Mouse (Mus musculus): ENCODE measurements around the gene Armh4. TPM values are rescaled to one million over a fixed set of nuclear protein-coding genes. Genes with fewer than 3 reads are reported as not detected.

Armh4 gene
- polyA plus RNA-seq, 1 experiment from 2014 or later, result 29.4 TPM

DNA sequence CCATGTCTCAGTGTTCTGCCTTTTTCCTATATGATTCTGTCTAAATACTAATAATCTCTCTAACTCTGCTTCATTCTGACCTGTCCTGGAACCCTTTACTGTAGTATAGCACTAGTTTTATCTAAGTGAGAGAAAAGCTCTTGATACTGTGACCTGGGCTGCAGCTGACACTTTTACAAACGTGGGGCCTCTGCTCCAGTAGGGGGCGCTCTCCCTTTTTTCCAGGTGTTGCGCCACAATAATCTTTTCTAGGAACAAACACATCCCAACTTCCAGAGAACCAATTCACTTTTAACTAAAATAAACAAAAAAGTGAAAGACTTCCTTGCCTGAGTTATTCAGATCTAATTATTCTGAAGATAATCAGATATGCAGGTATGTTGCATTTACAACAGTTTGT lies 72.2 kb downstream of the Armh4 start:
- Histone ChIP-seq H3K9me3 (ENCODE audit: control insufficient read depth, low read length) (no peaks in the 10 kb centered on the region), H3K9ac (ENCODE audit: low read depth, low read length) (no peak overlapping the region), H3K4me3 (ENCODE audit: low read depth, low read length) (no peak overlapping the region), H3K36me3 (ENCODE audit: control insufficient read depth, insufficient read depth, low read length) (no peaks in the 10 kb centered on the region), H3K27me3 (replicated peaks; ENCODE audit: control insufficient read depth, insufficient read depth, low read length) (no peaks in the 10 kb centered on the region), H3K4me1 (ENCODE audit: control insufficient read depth, insufficient read depth, low read length) (no peaks in the 10 kb centered on the region), H3K27ac (replicated peaks; ENCODE audit: low read depth, low read length) (no peak overlapping the region), H3K4me2 (ENCODE audit: low read depth, low read length) (no peak overlapping the region)
- DNase-seq (ENCODE audit: low spot score), result no peak
- ATAC-seq (ENCODE audit: low read depth), result no peak
- 38% methylated on average over 3 of the region's 3 CpGs for WGBS

DNA sequence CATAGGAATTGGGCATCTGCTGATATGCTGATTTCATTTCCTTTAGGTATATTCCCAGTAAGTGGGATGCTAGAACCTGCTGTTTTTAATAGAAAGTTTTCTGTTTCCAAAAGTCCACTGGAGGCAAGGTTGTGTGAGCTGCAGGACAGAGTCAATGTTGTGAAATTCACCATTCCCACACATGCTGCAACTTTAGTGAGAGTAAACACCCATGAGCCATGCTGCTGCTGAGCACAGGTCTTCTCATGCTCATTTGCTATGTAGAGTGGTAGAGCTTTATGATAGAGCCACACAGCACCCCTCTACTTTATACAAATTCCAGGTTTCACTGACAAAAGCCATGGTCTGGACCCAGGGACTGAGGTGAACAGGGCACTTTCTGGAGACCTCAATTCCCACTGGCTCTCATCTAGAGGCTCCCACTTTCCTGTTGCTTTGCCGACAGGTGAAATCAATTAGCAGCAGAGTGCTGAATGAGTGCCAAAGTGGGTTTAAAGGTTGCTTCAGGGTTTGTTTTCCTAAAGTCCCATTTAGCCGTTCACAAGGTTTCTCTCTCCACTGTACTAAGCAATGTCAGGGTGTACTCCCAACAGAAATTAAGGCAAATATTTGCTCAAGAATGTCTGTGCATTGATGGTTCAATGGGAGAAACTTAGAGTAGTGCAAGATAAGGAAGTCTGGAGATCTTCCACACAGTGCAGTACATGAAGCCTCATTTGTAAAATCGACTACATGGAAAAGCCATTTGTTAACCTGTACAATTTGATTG lies 79.6 kb downstream of the Armh4 start:
- H3K4me3 ChIP-seq (ENCODE audit: low read depth, low read length), result no peak overlapping the region
- no peak overlapping the region for H3K9ac ChIP-seq (ENCODE audit: low read depth, low read length)
- H3K4me2 ChIP-seq (ENCODE audit: low read depth, low read length), result no peak overlapping the region
- no peak for ATAC-seq (ENCODE audit: low read depth)
- no peak overlapping the region for H3K27ac ChIP-seq (replicated peaks; ENCODE audit: low read depth, low read length)
- DNase-seq (ENCODE audit: low spot score), result peak; percentile 8
- H3K36me3 ChIP-seq (ENCODE audit: control insufficient read depth, insufficient read depth, low read length), result no peaks in the 10 kb centered on the region
- no peaks in the 10 kb centered on the region for H3K27me3 ChIP-seq (replicated peaks; ENCODE audit: control insufficient read depth, insufficient read depth, low read length)
- 34% methylated on average over 3 of the region's 3 CpGs for WGBS
- H3K4me1 ChIP-seq (ENCODE audit: control insufficient read depth, insufficient read depth, low read length), result no peaks in the 10 kb centered on the region
- no peaks in the 10 kb centered on the region for H3K9me3 ChIP-seq (ENCODE audit: control insufficient read depth, low read length)

DNA sequence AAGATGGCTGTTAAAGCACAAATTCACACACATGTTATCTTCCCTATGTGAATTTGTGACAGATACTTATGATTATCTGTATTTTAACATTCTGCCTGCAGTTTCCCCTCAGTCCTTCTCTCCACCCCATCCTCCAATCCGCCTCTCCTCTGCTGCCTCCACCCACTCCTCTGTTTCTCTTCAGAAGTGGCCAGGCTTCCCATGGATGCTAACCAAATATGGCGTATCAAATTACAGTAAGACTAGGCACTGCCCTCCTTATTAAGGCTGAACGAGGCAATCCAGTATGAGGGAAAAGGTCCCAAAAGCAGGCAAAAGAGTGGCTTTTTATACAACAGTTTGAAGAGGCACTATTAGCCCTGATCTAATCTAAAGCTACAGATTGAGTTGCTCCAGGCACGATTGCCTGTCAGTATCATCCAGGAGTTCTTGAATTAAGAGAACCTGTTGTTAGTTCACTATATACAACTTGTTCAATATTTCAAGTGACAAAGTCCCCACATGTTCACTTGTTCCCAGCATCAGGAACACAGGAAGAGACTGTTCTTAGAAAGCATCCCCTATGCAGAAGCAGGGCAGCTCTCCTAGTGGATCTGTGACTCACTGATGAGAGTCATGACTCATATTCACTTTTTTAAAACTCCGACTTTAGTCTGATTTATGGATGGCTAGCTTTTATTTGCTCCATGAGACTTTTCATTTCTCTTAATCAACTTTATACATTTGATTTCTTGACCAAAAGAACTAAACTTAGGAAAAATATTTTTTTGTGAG lies 103.5 kb downstream of the Armh4 start:
- H3K4me2 ChIP-seq (ENCODE audit: low read depth, low read length), result no peak overlapping the region
- H3K9ac ChIP-seq (ENCODE audit: low read depth, low read length), result no peak overlapping the region
- no peak for ATAC-seq (ENCODE audit: low read depth)
- H3K27ac ChIP-seq (replicated peaks; ENCODE audit: low read depth, low read length), result no peak overlapping the region
- H3K27me3 ChIP-seq (replicated peaks; ENCODE audit: control insufficient read depth, insufficient read depth, low read length), result no peaks in the 10 kb centered on the region
- peak; percentile 59 for DNase-seq (ENCODE audit: low spot score)
- no peaks in the 10 kb centered on the region for H3K4me1 ChIP-seq (ENCODE audit: control insufficient read depth, insufficient read depth, low read length)
- H3K36me3 ChIP-seq (ENCODE audit: control insufficient read depth, insufficient read depth, low read length), result no peaks in the 10 kb centered on the region
- no peak overlapping the region for H3K4me3 ChIP-seq (ENCODE audit: low read depth, low read length)
- no peaks in the 10 kb centered on the region for H3K9me3 ChIP-seq (ENCODE audit: control insufficient read depth, low read length)
- WGBS, result 42% methylated on average over 5 of the region's 5 CpGs

DNA sequence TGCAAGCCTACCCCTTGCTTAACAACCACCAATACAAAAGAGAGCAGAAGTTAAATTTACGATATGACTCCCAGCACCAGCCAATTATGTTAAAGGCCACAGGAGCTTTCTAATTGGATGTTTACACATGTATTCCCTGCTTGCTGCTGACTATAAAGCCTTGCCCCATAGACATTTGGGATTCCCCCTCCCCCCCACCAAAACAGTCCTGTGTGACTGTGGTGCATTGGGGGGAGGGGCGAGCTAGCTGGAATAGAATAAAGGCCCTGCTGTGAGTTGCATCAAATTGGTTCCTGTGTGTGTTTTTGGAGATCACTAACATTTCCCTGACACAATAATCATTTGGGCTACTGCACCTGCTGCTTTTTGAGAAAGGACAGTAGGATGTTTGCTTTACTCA lies 106.6 kb downstream of the Armh4 start:
- Histone ChIP-seq H3K4me2 (ENCODE audit: low read depth, low read length) (no peak overlapping the region), H3K9ac (ENCODE audit: low read depth, low read length) (no peak overlapping the region), H3K27ac (replicated peaks; ENCODE audit: low read depth, low read length) (no peak overlapping the region), H3K4me3 (ENCODE audit: low read depth, low read length) (no peak overlapping the region), H3K27me3 (replicated peaks; ENCODE audit: control insufficient read depth, insufficient read depth, low read length) (no peaks in the 10 kb centered on the region), H3K36me3 (ENCODE audit: control insufficient read depth, insufficient read depth, low read length) (no peaks in the 10 kb centered on the region), H3K9me3 (ENCODE audit: control insufficient read depth, low read length) (no peaks in the 10 kb centered on the region), H3K4me1 (ENCODE audit: control insufficient read depth, insufficient read depth, low read length) (no peaks in the 10 kb centered on the region)
- no peak for ATAC-seq (ENCODE audit: low read depth)
- WGBS, result 54% methylated on average over 2 of the region's 2 CpGs
- DNase-seq (ENCODE audit: low spot score), result no peak

DNA sequence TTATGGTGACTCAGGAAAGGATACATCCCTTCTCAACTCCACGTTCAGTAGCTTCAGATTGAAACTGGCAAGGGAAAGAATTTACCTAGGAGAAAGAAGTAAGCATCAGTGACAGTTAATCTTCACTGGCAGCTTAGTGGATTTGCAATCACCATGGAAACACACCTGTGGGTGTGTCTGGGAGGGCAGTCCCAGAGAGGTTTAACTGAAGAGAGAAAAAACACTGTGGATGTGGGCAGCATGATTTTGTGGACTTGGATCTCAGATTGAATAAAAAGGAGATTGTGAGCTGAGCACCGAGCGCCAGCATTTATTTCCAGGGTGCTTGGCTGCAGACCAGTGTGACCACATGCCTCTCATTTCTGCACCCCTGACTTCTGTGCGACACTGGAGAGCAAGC lies 122.7 kb downstream of the Armh4 start:
- ATAC-seq (ENCODE audit: low read depth) (peak; percentile 53; the same call in 1 of the 2 replicates), DNase-seq (ENCODE audit: low spot score) (peak; percentile 41)
- no peak overlapping the region for H3K4me2 ChIP-seq (ENCODE audit: low read depth, low read length)
- no peaks in the 10 kb centered on the region for H3K36me3 ChIP-seq (ENCODE audit: control insufficient read depth, insufficient read depth, low read length)
- no peak overlapping the region for H3K9ac ChIP-seq (ENCODE audit: low read depth, low read length)
- 40% methylated on average over 4 of the region's 4 CpGs for WGBS
- H3K9me3 ChIP-seq (ENCODE audit: control insufficient read depth, low read length), result no peaks in the 10 kb centered on the region
- H3K27ac ChIP-seq (replicated peaks; ENCODE audit: low read depth, low read length), result no peak overlapping the region
- no peaks in the 10 kb centered on the region for H3K4me1 ChIP-seq (ENCODE audit: control insufficient read depth, insufficient read depth, low read length)
- no peaks in the 10 kb centered on the region for H3K27me3 ChIP-seq (replicated peaks; ENCODE audit: control insufficient read depth, insufficient read depth, low read length)
- H3K4me3 ChIP-seq (ENCODE audit: low read depth, low read length), result no peak overlapping the region

DNA sequence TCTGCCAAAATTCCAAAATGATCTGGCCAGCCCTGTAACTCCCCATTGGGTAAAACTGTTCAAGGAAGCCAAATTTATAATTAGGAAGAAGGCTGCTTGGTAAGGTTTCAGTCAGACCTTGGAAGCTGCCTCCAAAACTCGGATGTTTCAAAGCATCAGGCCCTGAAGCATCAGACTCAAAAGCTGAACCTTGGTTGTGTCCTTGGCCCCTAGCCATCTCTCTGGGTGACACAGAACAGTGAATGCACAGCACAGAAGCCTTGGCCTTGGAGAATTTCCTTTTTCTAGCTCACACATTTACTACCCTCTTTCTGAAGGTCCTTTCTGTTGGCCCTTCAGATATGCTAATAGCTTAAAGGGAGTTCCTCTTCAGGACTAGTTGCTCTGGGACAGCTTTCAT lies 134.0 kb downstream of the Armh4 start:
- H3K9me3 ChIP-seq (ENCODE audit: control insufficient read depth, low read length), result no peaks in the 10 kb centered on the region
- no peak overlapping the region for H3K27ac ChIP-seq (replicated peaks; ENCODE audit: low read depth, low read length)
- no peak overlapping the region for H3K9ac ChIP-seq (ENCODE audit: low read depth, low read length)
- H3K27me3 ChIP-seq (replicated peaks; ENCODE audit: control insufficient read depth, insufficient read depth, low read length), result no peaks in the 10 kb centered on the region
- no peaks in the 10 kb centered on the region for H3K36me3 ChIP-seq (ENCODE audit: control insufficient read depth, insufficient read depth, low read length)
- DNase-seq (ENCODE audit: low spot score) (no peak), ATAC-seq (ENCODE audit: low read depth) (no peak)
- no peaks in the 10 kb centered on the region for H3K4me1 ChIP-seq (ENCODE audit: control insufficient read depth, insufficient read depth, low read length)
- H3K4me3 ChIP-seq (ENCODE audit: low read depth, low read length), result no peak overlapping the region
- no peak overlapping the region for H3K4me2 ChIP-seq (ENCODE audit: low read depth, low read length)
- 65% methylated on average over 1 of the region's 1 CpGs for WGBS

DNA sequence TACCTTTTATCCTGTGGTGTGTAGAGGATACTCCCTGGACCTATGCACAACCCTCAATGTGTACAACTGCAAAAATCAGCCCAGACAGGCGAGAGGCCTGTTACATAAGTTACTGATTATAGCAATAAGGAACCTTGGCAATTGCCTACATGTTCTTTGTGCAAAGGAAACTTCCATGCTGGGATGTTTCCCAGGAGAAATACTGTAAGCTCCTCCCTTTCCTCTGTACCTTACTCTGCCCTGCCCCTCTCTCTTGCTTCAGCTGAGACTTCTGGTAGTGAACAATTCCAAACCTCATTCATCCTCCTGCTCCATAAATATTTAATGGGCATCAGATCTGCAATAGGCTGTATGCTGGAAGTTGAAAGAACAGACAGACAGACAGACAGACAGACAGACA lies 145.8 kb downstream of the Armh4 start:
- Histone ChIP-seq H3K4me3 (ENCODE audit: low read depth, low read length) (no peak overlapping the region), H3K36me3 (ENCODE audit: control insufficient read depth, insufficient read depth, low read length) (no peaks in the 10 kb centered on the region), H3K9me3 (ENCODE audit: control insufficient read depth, low read length) (no peaks in the 10 kb centered on the region), H3K4me2 (ENCODE audit: low read depth, low read length) (no peak overlapping the region), H3K4me1 (ENCODE audit: control insufficient read depth, insufficient read depth, low read length) (no peaks in the 10 kb centered on the region), H3K27me3 (replicated peaks; ENCODE audit: control insufficient read depth, insufficient read depth, low read length) (no peaks in the 10 kb centered on the region), H3K9ac (ENCODE audit: low read depth, low read length) (no peak overlapping the region), H3K27ac (replicated peaks; ENCODE audit: low read depth, low read length) (no peak overlapping the region)
- WGBS, result 37% methylated on average over 1 of the region's 1 CpGs
- DNase-seq (ENCODE audit: low spot score) (peak; percentile 21), ATAC-seq (ENCODE audit: low read depth) (no peak)

GRCm38 (mm10) chr14:49626055-49626454 lies 157.1 kb downstream of the Armh4 start:
- H3K4me1 ChIP-seq (ENCODE audit: control insufficient read depth, insufficient read depth, low read length), result no peaks in the 10 kb centered on the region
- H3K27me3 ChIP-seq (replicated peaks; ENCODE audit: control insufficient read depth, insufficient read depth, low read length), result no peaks in the 10 kb centered on the region
- no peak overlapping the region for H3K9ac ChIP-seq (ENCODE audit: low read depth, low read length)
- no peak overlapping the region for H3K4me3 ChIP-seq (ENCODE audit: low read depth, low read length)
- ATAC-seq (ENCODE audit: low read depth) (no peak), DNase-seq (ENCODE audit: low spot score) (peak; percentile 2)
- H3K27ac ChIP-seq (replicated peaks; ENCODE audit: low read depth, low read length), result no peak overlapping the region
- 49% methylated on average over 4 of the region's 4 CpGs for WGBS
- no peaks in the 10 kb centered on the region for H3K36me3 ChIP-seq (ENCODE audit: control insufficient read depth, insufficient read depth, low read length)
- H3K9me3 ChIP-seq (ENCODE audit: control insufficient read depth, low read length), result no peaks in the 10 kb centered on the region
- H3K4me2 ChIP-seq (ENCODE audit: low read depth, low read length), result no peak overlapping the region
